Mouse (Mus musculus) testis, adult 2 months (tissue): Measurements from ENCODE around the gene Dicer1. TPM values are rescaled to one million over a fixed set of nuclear protein-coding genes. Genes with fewer than 3 reads are reported as not detected.

ENCODE experiments used
- H3K27ac ChIP-seq: fragments of 200-500 bp; 2 replicates; pipeline ENCODE4 v1.5.1; 2012; ENCODE audit warnings: low read depth, low read length; ENCODE audit not compliant: control insufficient read depth, insufficient read depth
- H3K27me3 ChIP-seq: fragments of 200-500 bp; 2 replicates; pipeline ENCODE4 v1.6.1; 2012; ENCODE audit warnings: mild to moderate bottlenecking, low read length, moderate library complexity; ENCODE audit not compliant: control insufficient read depth, insufficient read depth
- H3K36me3 ChIP-seq: fragments of 200-500 bp; 2 replicates; pipeline ENCODE4 v1.6.1; 2012; ENCODE audit warnings: mild to moderate bottlenecking, low read length; ENCODE audit not compliant: control insufficient read depth, insufficient read depth
- H3K4me1 ChIP-seq: fragments of 200-500 bp; 2 replicates; pipeline ENCODE4 v1.6.1; 2012; ENCODE audit warnings: low read length; ENCODE audit not compliant: control insufficient read depth, insufficient read depth
- H3K4me3 ChIP-seq: fragments of 200-500 bp; 2 replicates; pipeline ENCODE4 v1.5.1; 2012; ENCODE audit warnings: low read depth, mild to moderate bottlenecking, low read length, moderate library complexity, mixed read lengths; ENCODE audit not compliant: control insufficient read depth
- CTCF ChIP-seq: fragments of 200-500 bp; IDR thresholded peaks from 2 replicates; pipeline ENCODE4 v1.5.1; 2012; ENCODE audit warnings: low read depth, mild to moderate bottlenecking, inconsistent platforms, low read length, moderate library complexity; ENCODE audit not compliant: control insufficient read depth, insufficient read depth, insufficient replicate concordance
- POLR2A ChIP-seq: fragments of 200-500 bp; IDR thresholded peaks from 2 replicates; pipeline ENCODE4 v1.6.1; 2012; ENCODE audit warnings: low read depth, mild to moderate bottlenecking, inconsistent platforms, low read length, moderate library complexity; ENCODE audit not compliant: control insufficient read depth
- polyA plus RNA-seq: library from polyadenylated mRNA; depleted of rRNA; stranded (reverse); fragments of >200 nt; gene quantifications from 2 replicates; pipeline ENCODE4 v1.2.3, GENCODE M21; 2012

Gene Dicer1
- polyA plus RNA-seq, 1 experiment, result 4.9 TPM

DNA sequence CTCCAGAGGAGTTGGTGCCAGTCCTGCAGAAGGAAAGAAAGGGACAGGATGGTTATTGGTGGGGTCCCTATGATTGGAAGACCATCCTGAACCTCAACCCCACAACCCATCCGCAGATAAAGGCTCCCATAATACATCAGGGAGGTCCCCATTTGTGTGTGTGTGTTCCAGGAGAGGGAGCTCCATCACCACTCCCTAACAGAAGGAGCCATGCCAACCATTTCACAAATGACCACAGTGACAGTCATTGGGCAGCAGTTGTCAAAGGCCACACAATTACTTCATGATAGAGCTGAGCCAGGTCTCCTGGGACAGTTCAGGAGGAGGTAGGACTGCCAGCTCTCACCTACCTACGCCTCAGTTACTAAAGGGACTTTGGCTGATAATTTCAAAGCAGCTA, 20.2 kb upstream of the Dicer1 start:
- no peak overlapping the region for H3K4me3 ChIP-seq
- H3K27ac ChIP-seq, result no peak overlapping the region
- H3K4me1 ChIP-seq, result no peaks in the 10 kb centered on the region
- H3K27me3 ChIP-seq, result no peaks in the 10 kb centered on the region
- no peak for TF ChIP-seq CTCF
- TF ChIP-seq POLR2A, result no peak
- H3K36me3 ChIP-seq, result no peaks in the 10 kb centered on the region

- Histone ChIP-seq H3K36me3 (no peaks in the 10 kb centered on the region), H3K4me3 (no peak overlapping the region), H3K27ac (no peak overlapping the region), H3K27me3 (no peaks in the 10 kb centered on the region), H3K4me1 (no peaks in the 10 kb centered on the region)
- no peak for TF ChIP-seq POLR2A
- TF ChIP-seq CTCF, result no peak
Measured at GRCm38 (mm10) chr12:104769201-104769785, 17.5 kb upstream of the Dicer1 start.

GRCm38 (mm10) chr12:104767183-104767582, 15.4 kb upstream of the Dicer1 start:
- Histone ChIP-seq H3K36me3 (no peaks in the 10 kb centered on the region), H3K4me3 (no peak overlapping the region), H3K27me3 (no peaks in the 10 kb centered on the region), H3K4me1 (no peaks in the 10 kb centered on the region), H3K27ac (no peak overlapping the region)
- TF ChIP-seq CTCF (peak; percentile 30; the same call in 1 of the 2 replicates), POLR2A (no peak)

GRCm38 (mm10) chr12:104765761-104766160, 14.0 kb upstream of the Dicer1 start:
- no peak for TF ChIP-seq POLR2A
- TF ChIP-seq CTCF, result no peak
- Histone ChIP-seq H3K27me3 (no peaks in the 10 kb centered on the region), H3K27ac (no peak overlapping the region; the same call in 1 of the 2 replicates), H3K36me3 (no peaks in the 10 kb centered on the region), H3K4me3 (no peak overlapping the region), H3K4me1 (no peaks in the 10 kb centered on the region; the same call in 1 of the 2 replicates)

GRCm38 (mm10) chr12:104765116-104765515, 13.4 kb upstream of the Dicer1 start:
- Histone ChIP-seq H3K4me1 (no peaks in the 10 kb centered on the region; the same call in 1 of the 2 replicates), H3K36me3 (no peaks in the 10 kb centered on the region), H3K4me3 (no peak overlapping the region), H3K27me3 (no peaks in the 10 kb centered on the region), H3K27ac (no peak overlapping the region; the same call in 1 of the 2 replicates)
- TF ChIP-seq CTCF (no peak), POLR2A (no peak)

DNA sequence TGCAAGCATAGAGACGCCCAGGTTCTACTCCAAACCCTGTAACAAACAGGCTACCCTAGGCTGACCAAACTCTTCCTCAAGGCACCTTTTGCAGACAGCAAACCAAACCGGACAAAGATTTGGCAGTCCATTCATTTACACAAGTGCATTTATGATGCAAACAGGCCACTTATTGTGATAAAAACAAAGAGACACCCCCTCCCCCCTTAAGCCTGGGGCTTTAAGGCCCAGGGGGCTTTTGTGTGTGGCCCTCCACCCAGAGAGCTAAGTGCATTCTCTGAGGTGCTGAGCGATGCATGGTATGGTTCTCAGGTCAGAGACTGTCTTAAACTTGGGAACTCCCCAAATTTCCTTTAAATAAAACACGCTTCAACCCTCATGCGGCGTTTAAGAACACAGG, 12.2 kb upstream of the Dicer1 start:
- H3K27me3 ChIP-seq, result no peaks in the 10 kb centered on the region

GRCm38 (mm10) chr12:104761411-104761810, 9.7 kb upstream of the Dicer1 start:
- no peak for TF ChIP-seq CTCF
- TF ChIP-seq POLR2A, result no peak
- Histone ChIP-seq H3K27me3 (no peaks in the 10 kb centered on the region), H3K27ac (peak overlapping the region; percentile 62), H3K4me1 (no peaks in the 10 kb centered on the region; the same call in 1 of the 2 replicates), H3K4me3 (peak overlapping the region; percentile 82), H3K36me3 (no peaks in the 10 kb centered on the region)

More for the DNA sequence above, 12.2 kb upstream of the Dicer1 start:
- no peaks in the 10 kb centered on the region; the same call in 1 of the 2 replicates for H3K4me1 ChIP-seq
- TF ChIP-seq POLR2A (no peak), CTCF (no peak)
- H3K27ac ChIP-seq, result no peak overlapping the region
- no peaks in the 10 kb centered on the region for H3K36me3 ChIP-seq
- no peak overlapping the region for H3K4me3 ChIP-seq
